Mouse (Mus musculus) adrenal gland, postnatal 4 days (tissue): ENCODE results near the gene Pdrg1. TPM values are rescaled to one million over a fixed set of nuclear protein-coding genes. Genes with fewer than 3 reads are reported as not detected.

ENCODE experiments used
- DNase-seq, 2 experiments: peaks; one replicate each; pipeline ENCODE4 v3.0.0; 2021 to 2022; ENCODE audit warnings: low spot score in 2 of 2, mixed read lengths in 2 of 2
- total RNA-seq, 2 experiments: library from RNA; stranded (reverse); gene quantifications; 2 replicates each; pipeline ENCODE4 v1.2.3; 2021

Gene Pdrg1
- total RNA-seq, 2 experiments from 2014 or later: 93.8 to 103 TPM

GRCm38 (mm10) chr2:153032083-153032842, 17.0 kb upstream of the Pdrg1 start:
- peak; percentile 71 to 82 for DNase-seq

GRCm38 (mm10) chr2:153031126-153032082, 16.2 kb upstream of the Pdrg1 start, which contains the start of gene Xkr7:
Gene Xkr7, plus strand, starts transcription at chr2:153031852.
- no peak for DNase-seq

- DNase-seq: no peak
These were observed 15.2 kb upstream of the Pdrg1 start for GRCm38 (mm10) chr2:153030422-153030821.

GRCm38 (mm10) chr2:153027501-153027900, 12.3 kb upstream of the Pdrg1 start:
- no peak for DNase-seq

- DNase-seq: no peak
These were observed 10.8 kb upstream of the Pdrg1 start for GRCm38 (mm10) chr2:153026052-153026451.

GRCm38 (mm10) chr2:153022855-153023254, 7.6 kb upstream of the Pdrg1 start:
- DNase-seq: no peak

- DNase-seq: no peak
These were observed 5.9 kb upstream of the Pdrg1 start for GRCm38 (mm10) chr2:153021163-153021562.

- DNase-seq: no peak
These were observed 4.1 kb upstream of the Pdrg1 start for GRCm38 (mm10) chr2:153019355-153019754.

GRCm38 (mm10) chr2:153016786-153017185, 1.6 kb upstream of the Pdrg1 start:
- DNase-seq: no peak

GRCm38 (mm10) chr2:153015804-153016203, 577 bp upstream of the Pdrg1 start:
- no peak for DNase-seq

GRCm38 (mm10) chr2:153013724-153014515, 1.3 kb downstream of the Pdrg1 start:
- DNase-seq: no peak

- DNase-seq: no peak
These were observed 5.8 kb downstream of the Pdrg1 start for GRCm38 (mm10) chr2:153009192-153009973.

GRCm38 (mm10) chr2:153005981-153006380, 9.2 kb downstream of the Pdrg1 start:
- DNase-seq: no peak

GRCm38 (mm10) chr2:153003681-153004338, 11.4 kb downstream of the Pdrg1 start:
- DNase-seq: no peak

- no peak for DNase-seq
These were observed 12.6 kb downstream of the Pdrg1 start for GRCm38 (mm10) chr2:153002492-153003248.

GRCm38 (mm10) chr2:152997046-152997445, 18.2 kb downstream of the Pdrg1 start:
- DNase-seq: no peak

- DNase-seq: no peak
These were observed 23.7 kb downstream of the Pdrg1 start for GRCm38 (mm10) chr2:152991529-152991928.

- no peak for DNase-seq
These were observed 29.6 kb downstream of the Pdrg1 start for GRCm38 (mm10) chr2:152985582-152985981.

- no peak for DNase-seq
These were observed 38.2 kb downstream of the Pdrg1 start for GRCm38 (mm10) chr2:152976991-152977390.
